Mouse (Mus musculus): ENCODE data around the gene Ubap1l.
A peak's percentile ranks its signal among the peaks of the same experiment; 100 is the strongest.
"Not testable (repeated sequence)": the region's sequence is repeated elsewhere in the genome, so short reads cannot be mapped to it uniquely, and the experiment has no call there.

Gene Ubap1l

GRCm38 (mm10) chr9:65360641-65361448, at the start of gene Ubap1l:
TSS of gene Ubap1l (plus strand) at chr9:65361041.
- DNase-seq = peak in 1 of 2 experiments; percentile 41

GRCm38 (mm10) chr9:65312669-65313357, 48.0 kb upstream of the Ubap1l start:
- DNase-seq = no peak

GRCm38 (mm10) chr9:65313846-65314245, 47.0 kb upstream of the Ubap1l start:
- no peak for DNase-seq

- no peak for DNase-seq
These were observed 38.5 kb upstream of the Ubap1l start for GRCm38 (mm10) chr9:65322255-65322900.

GRCm38 (mm10) chr9:65325971-65326370, 34.9 kb upstream of the Ubap1l start:
- no peak for DNase-seq

GRCm38 (mm10) chr9:65327371-65327770, 33.5 kb upstream of the Ubap1l start:
- no peak for DNase-seq

- DNase-seq = no peak
These were observed 26.9 kb upstream of the Ubap1l start for GRCm38 (mm10) chr9:65333958-65334357.

- no peak for DNase-seq
These were observed 21.7 kb upstream of the Ubap1l start for GRCm38 (mm10) chr9:65339146-65339545.

GRCm38 (mm10) chr9:65340414-65340813, 20.4 kb upstream of the Ubap1l start:
- DNase-seq = no peak

GRCm38 (mm10) chr9:65345439-65345838, 15.4 kb upstream of the Ubap1l start:
- DNase-seq = not testable (repeated sequence)

- DNase-seq = peak; percentile 97
These were observed 14.9 kb upstream of the Ubap1l start, which contains the start of gene Pdcd7 for GRCm38 (mm10) chr9:65345854-65346475. TSS of gene Pdcd7 (plus strand) at chr9:65346104.

- DNase-seq = peak; percentile 62 to 79
These were observed 14.2 kb upstream of the Ubap1l start for GRCm38 (mm10) chr9:65346476-65347111.

- DNase-seq = no peak
These were observed 13.6 kb upstream of the Ubap1l start for GRCm38 (mm10) chr9:65347112-65347850.

GRCm38 (mm10) chr9:65353251-65353650, 7.6 kb upstream of the Ubap1l start:
- no peak for DNase-seq

GRCm38 (mm10) chr9:65356561-65356960, 4.3 kb upstream of the Ubap1l start:
- DNase-seq = no peak

- no peak for DNase-seq
These were observed 3.9 kb upstream of the Ubap1l start for GRCm38 (mm10) chr9:65356971-65357370.

- no peak for DNase-seq
These were observed 1.8 kb upstream of the Ubap1l start for GRCm38 (mm10) chr9:65358956-65359480.

GRCm38 (mm10) chr9:65363684-65364083, 2.8 kb downstream of the Ubap1l start:
- peak in 1 of 2 experiments; percentile 19 for DNase-seq

GRCm38 (mm10) chr9:65365721-65366120, 4.9 kb downstream of the Ubap1l start:
- no peak for DNase-seq

GRCm38 (mm10) chr9:65371756-65372155, 10.9 kb downstream of the Ubap1l start:
- DNase-seq = no peak

- peak; percentile 76 to 78 for DNase-seq
These were observed 11.6 kb downstream of the Ubap1l start for GRCm38 (mm10) chr9:65372449-65372848.
